Mouse (Mus musculus): ENCODE data around the gene Bscl2. TPM values are rescaled to one million over a fixed set of nuclear protein-coding genes. Genes with fewer than 3 reads are reported as not detected.
A peak's percentile ranks its signal among the peaks of the same experiment; 100 is the strongest.

Gene Bscl2
- polyA plus RNA-seq (2015; fragmentation: Nextera tagmentation; extraction: Ambion mirVana) = 54.1 and 54.6 TPM in 2 replicates

- ATAC-seq (ENCODE audit: low read depth) = peak; percentile 85
- peak within 1 kb of the TSS; percentile 98 for H3K27ac ChIP-seq (ENCODE audit: low read length)
- H3K4me1 ChIP-seq (replicated peaks; ENCODE audit: control insufficient read depth, insufficient read depth, low read length) = peaks cover 18% of the 10 kb centered on the region
- WGBS = 1% methylated on average over 38 of the region's 38 CpGs
- peak within 1 kb of the TSS; percentile 95 for H3K4me2 ChIP-seq (ENCODE audit: low read depth, low read length)
- peaks cover 20% of the 10 kb centered on the region for H3K36me3 ChIP-seq (ENCODE audit: control insufficient read depth, insufficient read depth, low read length)
- H3K9ac ChIP-seq (ENCODE audit: low read length) = peak within 1 kb of the TSS; percentile 89
- peak within 1 kb of the TSS; percentile 64 for H3K4me3 ChIP-seq (ENCODE audit: low read length)
- H3K27me3 ChIP-seq (ENCODE audit: control insufficient read depth, insufficient read depth, low read depth, low read length) = no peaks in the 10 kb centered on the region
- H3K9me3 ChIP-seq (ENCODE audit: control insufficient read depth, low read length) = no peaks in the 10 kb centered on the region
These were observed at the start of gene Bscl2 for GRCm38 (mm10) chr19:8837251-8837791. Bscl2 (plus strand) TSS chr19:8837467.

GRCm38 (mm10) chr19:8788521-8788920, 48.7 kb upstream of the Bscl2 start:
- Histone ChIP-seq H3K9ac (ENCODE audit: low read length) (no peak overlapping the region), H3K4me2 (ENCODE audit: low read depth, low read length) (no peak overlapping the region), H3K27me3 (ENCODE audit: control insufficient read depth, insufficient read depth, low read depth, low read length) (no peaks in the 10 kb centered on the region), H3K4me3 (ENCODE audit: low read length) (no peak overlapping the region), H3K9me3 (ENCODE audit: control insufficient read depth, low read length) (no peaks in the 10 kb centered on the region), H3K4me1 (replicated peaks; ENCODE audit: control insufficient read depth, insufficient read depth, low read length) (peaks cover 10% of the 10 kb centered on the region), H3K36me3 (ENCODE audit: control insufficient read depth, insufficient read depth, low read length) (peaks cover 15% of the 10 kb centered on the region), H3K27ac (ENCODE audit: low read length) (no peak overlapping the region)
- ATAC-seq (ENCODE audit: low read depth) = no peak
- WGBS = 9% methylated on average over 3 of the region's 3 CpGs

GRCm38 (mm10) chr19:8789171-8789570, 48.1 kb upstream of the Bscl2 start:
- 31% methylated on average over 1 of the region's 1 CpGs for WGBS

DNA sequence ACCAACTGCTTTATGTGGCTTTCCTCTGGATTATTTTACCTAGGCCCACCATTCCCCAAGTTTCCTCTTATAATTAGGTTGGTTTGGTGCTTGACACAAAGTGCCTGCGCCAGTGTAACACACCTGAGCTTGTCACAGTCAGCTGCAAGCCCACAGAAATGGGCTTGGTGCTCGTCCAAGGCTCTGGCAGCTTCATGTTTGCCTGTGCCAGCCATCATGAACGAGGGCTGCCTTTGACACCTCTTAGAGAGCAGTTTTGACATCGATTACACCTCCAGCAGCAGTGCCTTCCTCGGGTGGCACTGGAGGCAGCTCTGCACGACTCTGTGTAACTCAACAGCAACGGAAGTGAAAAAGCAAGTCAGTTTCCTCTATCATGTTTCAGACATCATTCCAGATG, 47.1 kb upstream of the Bscl2 start:
- ATAC-seq (ENCODE audit: low read depth) = no peak
- Histone ChIP-seq H3K27ac (ENCODE audit: low read length) (no peak overlapping the region), H3K4me1 (replicated peaks; ENCODE audit: control insufficient read depth, insufficient read depth, low read length) (peaks cover 7% of the 10 kb centered on the region), H3K4me3 (ENCODE audit: low read length) (no peak overlapping the region), H3K36me3 (ENCODE audit: control insufficient read depth, insufficient read depth, low read length) (peaks cover 28% of the 10 kb centered on the region), H3K4me2 (ENCODE audit: low read depth, low read length) (no peak overlapping the region), H3K9me3 (ENCODE audit: control insufficient read depth, low read length) (no peaks in the 10 kb centered on the region), H3K9ac (ENCODE audit: low read length) (no peak overlapping the region), H3K27me3 (ENCODE audit: control insufficient read depth, insufficient read depth, low read depth, low read length) (no peaks in the 10 kb centered on the region)
- 75% methylated on average over 7 of the region's 7 CpGs for WGBS

More at GRCm38 (mm10) chr19:8789171-8789570, 48.1 kb upstream of the Bscl2 start:
- Histone ChIP-seq H3K9ac (ENCODE audit: low read length) (no peak overlapping the region), H3K36me3 (ENCODE audit: control insufficient read depth, insufficient read depth, low read length) (peaks cover 21% of the 10 kb centered on the region), H3K4me3 (ENCODE audit: low read length) (no peak overlapping the region), H3K4me2 (ENCODE audit: low read depth, low read length) (no peak overlapping the region), H3K9me3 (ENCODE audit: control insufficient read depth, low read length) (no peaks in the 10 kb centered on the region), H3K27ac (ENCODE audit: low read length) (no peak overlapping the region), H3K27me3 (ENCODE audit: control insufficient read depth, insufficient read depth, low read depth, low read length) (no peaks in the 10 kb centered on the region), H3K4me1 (replicated peaks; ENCODE audit: control insufficient read depth, insufficient read depth, low read length) (peaks cover 10% of the 10 kb centered on the region)
- ATAC-seq (ENCODE audit: low read depth) = no peak

GRCm38 (mm10) chr19:8798264-8798946, 38.9 kb upstream of the Bscl2 start, which contains the start of gene Polr2g:
Polr2g (minus strand) TSS chr19:8798577.
- no peaks in the 10 kb centered on the region for H3K9me3 ChIP-seq (ENCODE audit: control insufficient read depth, low read length)
- H3K4me2 ChIP-seq (ENCODE audit: low read depth, low read length) = peak within 1 kb of the TSS; percentile 92
- ATAC-seq (ENCODE audit: low read depth) = peak; percentile 81
- under 1% methylated on average over 25 of the region's 25 CpGs for WGBS
- peak within 1 kb of the TSS; percentile 66 for H3K27ac ChIP-seq (ENCODE audit: low read length)
- peak within 1 kb of the TSS; percentile 87 for H3K4me3 ChIP-seq (ENCODE audit: low read length)
- H3K9ac ChIP-seq (ENCODE audit: low read length) = peak within 1 kb of the TSS; percentile 89
- H3K36me3 ChIP-seq (ENCODE audit: control insufficient read depth, insufficient read depth, low read length) = peaks cover 19% of the 10 kb centered on the region
- H3K27me3 ChIP-seq (ENCODE audit: control insufficient read depth, insufficient read depth, low read depth, low read length) = no peaks in the 10 kb centered on the region
- H3K4me1 ChIP-seq (replicated peaks; ENCODE audit: control insufficient read depth, insufficient read depth, low read length) = peaks cover 15% of the 10 kb centered on the region

- Histone ChIP-seq H3K36me3 (ENCODE audit: control insufficient read depth, insufficient read depth, low read length) (peaks cover 14% of the 10 kb centered on the region), H3K4me3 (ENCODE audit: low read length) (peak overlapping the region; percentile 87), H3K27me3 (ENCODE audit: control insufficient read depth, insufficient read depth, low read depth, low read length) (no peaks in the 10 kb centered on the region), H3K9ac (ENCODE audit: low read length) (peak overlapping the region; percentile 46), H3K4me2 (ENCODE audit: low read depth, low read length) (peak overlapping the region; percentile 92), H3K27ac (ENCODE audit: low read length) (no peak overlapping the region), H3K9me3 (ENCODE audit: control insufficient read depth, low read length) (no peaks in the 10 kb centered on the region), H3K4me1 (replicated peaks; ENCODE audit: control insufficient read depth, insufficient read depth, low read length) (peaks cover 15% of the 10 kb centered on the region)
- ATAC-seq (ENCODE audit: low read depth) = no peak
These were observed 38.3 kb upstream of the Bscl2 start for GRCm38 (mm10) chr19:8798947-8799315.

DNA sequence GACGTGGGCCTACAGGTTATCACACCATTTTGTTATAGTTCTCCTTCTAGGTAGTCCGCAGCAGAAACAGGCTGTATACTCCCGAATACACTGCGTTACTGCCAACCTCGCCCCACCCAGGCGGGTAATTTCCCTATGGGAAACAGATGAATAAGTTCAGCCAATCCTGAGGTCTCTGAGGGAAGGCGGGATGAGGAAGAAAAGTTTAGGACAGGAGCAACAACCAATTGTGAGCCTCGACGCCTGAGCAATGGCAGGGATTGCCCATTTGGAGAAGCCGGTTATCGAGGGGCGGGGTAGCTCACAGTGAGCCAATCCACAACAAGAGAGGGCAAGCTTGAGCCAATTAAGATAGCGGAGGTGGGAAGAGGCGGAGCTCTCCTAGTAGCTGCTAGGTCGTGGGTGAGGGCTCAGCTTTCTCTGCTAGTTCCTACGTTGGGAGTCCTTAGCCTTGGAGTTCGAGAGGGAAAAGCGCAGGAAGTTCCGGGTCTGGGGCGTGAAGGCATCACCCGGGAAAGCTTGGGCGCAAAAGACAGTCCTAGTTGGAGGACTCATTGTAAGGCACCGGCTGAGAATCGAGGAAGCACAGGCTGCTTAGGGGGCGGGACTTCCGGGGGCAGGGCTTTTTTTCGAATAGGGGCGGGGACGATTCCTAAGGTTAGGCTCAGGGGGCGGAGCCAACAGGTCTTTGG, 35.0 kb upstream of the Bscl2 start, which contains the start of gene Zbtb3:
Zbtb3 (plus strand) TSS at position 426 of the 692 bp plus-strand sequence.
- Histone ChIP-seq H3K36me3 (ENCODE audit: control insufficient read depth, insufficient read depth, low read length) (peaks cover 11% of the 10 kb centered on the region), H3K4me2 (ENCODE audit: low read depth, low read length) (peak within 1 kb of the TSS; percentile 88), H3K4me3 (ENCODE audit: low read length) (peak within 1 kb of the TSS; percentile 73), H3K9ac (ENCODE audit: low read length) (peak within 1 kb of the TSS; percentile 70), H3K9me3 (ENCODE audit: control insufficient read depth, low read length) (no peaks in the 10 kb centered on the region), H3K4me1 (replicated peaks; ENCODE audit: control insufficient read depth, insufficient read depth, low read length) (peaks cover 15% of the 10 kb centered on the region), H3K27me3 (ENCODE audit: control insufficient read depth, insufficient read depth, low read depth, low read length) (no peaks in the 10 kb centered on the region), H3K27ac (ENCODE audit: low read length) (peak within 1 kb of the TSS; percentile 90)
- 0% methylated on average over 30 of the region's 30 CpGs for WGBS
- peak; percentile 97 for ATAC-seq (ENCODE audit: low read depth)

DNA sequence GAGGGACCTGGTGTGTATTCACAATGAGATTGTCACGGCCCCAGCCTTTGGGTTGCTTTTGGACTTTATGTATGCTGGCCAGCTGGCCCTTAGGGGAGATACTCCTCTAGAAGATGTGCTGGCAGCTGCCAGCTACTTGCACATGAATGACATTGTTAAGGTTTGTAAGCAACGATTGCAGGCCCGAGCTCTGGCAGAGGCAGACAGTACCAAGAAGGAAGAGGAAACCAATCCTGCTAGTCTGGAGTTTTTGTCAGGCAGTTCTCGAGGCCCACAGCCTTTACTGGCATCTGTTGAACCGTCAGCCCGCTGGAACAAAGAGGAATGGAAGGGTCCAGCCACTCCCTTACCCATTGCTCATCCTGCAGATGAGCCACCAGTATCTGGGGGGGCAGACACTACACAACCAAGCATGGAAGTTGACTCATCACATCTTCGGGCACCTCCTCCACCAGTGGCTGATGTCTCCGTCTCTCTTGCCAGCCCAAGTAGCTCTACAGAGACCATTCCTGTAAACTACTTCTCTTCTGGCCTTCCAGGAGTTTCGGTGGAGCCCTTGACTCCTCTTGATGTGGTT, 34.0 kb upstream of the Bscl2 start:
- H3K36me3 ChIP-seq (ENCODE audit: control insufficient read depth, insufficient read depth, low read length) = peaks cover 13% of the 10 kb centered on the region
- no peak overlapping the region for H3K9ac ChIP-seq (ENCODE audit: low read length)
- H3K4me3 ChIP-seq (ENCODE audit: low read length) = peak overlapping the region; percentile 73; the same call in 1 of the 2 replicates
- H3K27me3 ChIP-seq (ENCODE audit: control insufficient read depth, insufficient read depth, low read depth, low read length) = no peaks in the 10 kb centered on the region
- H3K9me3 ChIP-seq (ENCODE audit: control insufficient read depth, low read length) = no peaks in the 10 kb centered on the region
- H3K4me2 ChIP-seq (ENCODE audit: low read depth, low read length) = peak overlapping the region; percentile 53; the same call in 1 of the 2 replicates
- peak overlapping the region; percentile 90; the same call in 1 of the 2 replicates for H3K27ac ChIP-seq (ENCODE audit: low read length)
- H3K4me1 ChIP-seq (replicated peaks; ENCODE audit: control insufficient read depth, insufficient read depth, low read length) = peaks cover 9% of the 10 kb centered on the region; the same call in 1 of the 2 replicates
- ATAC-seq (ENCODE audit: low read depth) = no peak
- 82% methylated on average over 9 of the region's 9 CpGs for WGBS

Measured in lung, embryonic 16.5 days (tissue).